Mouse (Mus musculus) testis, adult 2 months (tissue): ENCODE results near the gene Pygm.

Experiments
- CTCF ChIP-seq: fragments of 200-500 bp; IDR thresholded peaks from 2 replicates; pipeline ENCODE4 v1.5.1; 2012; ENCODE audit warnings: low read depth, mild to moderate bottlenecking, inconsistent platforms, low read length, moderate library complexity; ENCODE audit not compliant: control insufficient read depth, insufficient read depth, insufficient replicate concordance
- POLR2A ChIP-seq: fragments of 200-500 bp; IDR thresholded peaks from 2 replicates; pipeline ENCODE4 v1.6.1; 2012; ENCODE audit warnings: low read depth, mild to moderate bottlenecking, inconsistent platforms, low read length, moderate library complexity; ENCODE audit not compliant: control insufficient read depth

GRCm38 (mm10) chr19:6426703-6427500, 42.7 kb downstream of the Pygm start:
- TF ChIP-seq CTCF, result no peak
- no peak for TF ChIP-seq POLR2A
